Mouse (Mus musculus): ENCODE data around the gene Smim17. TPM values are rescaled to one million over a fixed set of nuclear protein-coding genes. Genes with fewer than 3 reads are reported as not detected.
A peak's percentile ranks its signal among the peaks of the same experiment; 100 is the strongest.
"Not testable (repeated sequence)": the region's sequence is repeated elsewhere in the genome, so short reads cannot be mapped to it uniquely, and the experiment has no call there.

Smim17 gene
- polyA plus RNA-seq, 1 experiment from 2014 or later: 0.61 TPM

DNA sequence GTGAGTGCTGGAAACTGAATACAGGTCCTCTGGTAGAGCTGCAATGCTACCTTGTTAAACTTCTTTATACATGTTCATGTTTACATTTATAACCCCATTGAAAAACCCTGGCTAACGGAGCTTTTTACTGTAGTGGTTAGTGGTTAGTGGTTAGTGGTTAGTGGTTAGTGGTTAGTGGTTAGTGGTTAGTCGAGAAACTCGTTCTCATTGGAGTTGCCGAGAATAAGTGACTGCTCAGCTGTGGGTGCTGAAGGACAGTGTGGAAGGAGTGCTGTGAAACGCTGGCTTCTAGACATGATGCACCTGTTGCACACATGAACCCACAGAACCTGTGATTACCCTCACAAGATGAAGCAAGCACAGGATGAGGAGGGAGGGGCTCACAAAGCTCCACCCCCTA lies 49.3 kb downstream of the Smim17 start:
- H3K4me1 ChIP-seq (ENCODE audit: insufficient read depth): no peaks in the 10 kb centered on the region
- no peak overlapping the region for H3K4me2 ChIP-seq
- no peak overlapping the region for H3K4me3 ChIP-seq (ENCODE audit: low read depth, low read length)
- H3K27me3 ChIP-seq (ENCODE audit: insufficient read depth, low read length): no peaks in the 10 kb centered on the region
- H3K27ac ChIP-seq (ENCODE audit: low read depth): no peak overlapping the region
- DNase-seq (no peak), ATAC-seq (ENCODE audit: insufficient read depth) (no peak)
- H3K36me3 ChIP-seq (ENCODE audit: insufficient read depth): no peaks in the 10 kb centered on the region
- H3K9me3 ChIP-seq (ENCODE audit: low read depth, low read length): no peaks in the 10 kb centered on the region
- TF ChIP-seq CTCF (IDR thresholded peaks at IDR 0.05; ENCODE audit: low read depth): no peak
- 80% methylated on average over 5 of the region's 5 CpGs for WGBS
- no peak overlapping the region for H3K9ac ChIP-seq

DNA sequence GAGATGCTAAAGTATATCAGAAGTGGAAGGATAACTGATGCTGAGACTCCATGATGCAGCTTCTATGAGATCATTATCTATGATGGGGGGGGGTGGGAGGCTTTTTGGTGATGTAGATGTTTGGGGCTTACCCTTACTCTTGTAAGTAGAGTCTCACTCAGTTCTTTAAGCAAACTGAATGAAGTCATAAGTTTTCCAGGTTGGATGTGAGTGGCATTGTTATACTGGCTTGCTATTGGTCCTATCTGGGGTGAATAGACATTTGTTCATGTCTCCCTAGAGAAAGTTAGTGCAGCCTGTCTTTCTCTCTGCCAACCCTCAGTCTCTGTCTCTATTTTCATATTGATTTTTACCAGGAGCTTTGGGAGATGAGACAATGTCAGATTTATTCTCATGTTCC lies 57.4 kb downstream of the Smim17 start, which contains the start of gene Olfr1336:
Gene Olfr1336 (plus strand): TSS at position 301 of the 400 bp plus-strand sequence.
- Histone ChIP-seq H3K9me3 (ENCODE audit: low read depth, low read length) (no peaks in the 10 kb centered on the region), H3K9ac (no peak within 1 kb of the TSS), H3K27me3 (ENCODE audit: insufficient read depth, low read length) (no peaks in the 10 kb centered on the region), H3K4me2 (no peak within 1 kb of the TSS), H3K4me1 (ENCODE audit: insufficient read depth) (no peaks in the 10 kb centered on the region), H3K4me3 (ENCODE audit: low read depth, low read length) (no peak within 1 kb of the TSS), H3K36me3 (ENCODE audit: insufficient read depth) (no peaks in the 10 kb centered on the region), H3K27ac (ENCODE audit: low read depth) (no peak within 1 kb of the TSS)
- TF ChIP-seq CTCF (IDR thresholded peaks at IDR 0.05; ENCODE audit: low read depth): no peak
- ATAC-seq (ENCODE audit: insufficient read depth): no peak
- no peak for DNase-seq

GRCm38 (mm10) chr7:6456399-6456798 lies 57.9 kb downstream of the Smim17 start:
- ATAC-seq (ENCODE audit: insufficient read depth) (no peak), DNase-seq (peak; percentile 42)
- Histone ChIP-seq H3K27ac (ENCODE audit: low read depth) (no peak overlapping the region), H3K4me1 (ENCODE audit: insufficient read depth) (no peaks in the 10 kb centered on the region), H3K36me3 (ENCODE audit: insufficient read depth) (no peaks in the 10 kb centered on the region), H3K4me3 (ENCODE audit: low read depth, low read length) (no peak overlapping the region), H3K27me3 (ENCODE audit: insufficient read depth, low read length) (no peaks in the 10 kb centered on the region), H3K4me2 (no peak overlapping the region), H3K9ac (no peak overlapping the region), H3K9me3 (ENCODE audit: low read depth, low read length) (no peaks in the 10 kb centered on the region)
- WGBS: 34% methylated on average over 3 of the region's 3 CpGs
- no peak for TF ChIP-seq CTCF (IDR thresholded peaks at IDR 0.05; ENCODE audit: low read depth)

- TF ChIP-seq CTCF (IDR thresholded peaks at IDR 0.05; ENCODE audit: low read depth): no peak
- H3K4me2 ChIP-seq: no peak within 1 kb of the TSS
- no peaks in the 10 kb centered on the region for H3K27me3 ChIP-seq (ENCODE audit: insufficient read depth, low read length)
- H3K9me3 ChIP-seq (ENCODE audit: low read depth, low read length): no peaks in the 10 kb centered on the region
- DNase-seq: no peak
- H3K9ac ChIP-seq: no peak within 1 kb of the TSS
- H3K27ac ChIP-seq (ENCODE audit: low read depth): no peak within 1 kb of the TSS
- H3K4me3 ChIP-seq (ENCODE audit: low read depth, low read length): no peak within 1 kb of the TSS
- H3K4me1 ChIP-seq (ENCODE audit: insufficient read depth): no peaks in the 10 kb centered on the region
- H3K36me3 ChIP-seq (ENCODE audit: insufficient read depth): no peaks in the 10 kb centered on the region
- ATAC-seq (ENCODE audit: insufficient read depth): no peak
These were observed 68.4 kb downstream of the Smim17 start, which contains the start of gene Olfr1346 for GRCm38 (mm10) chr7:6466951-6467350. Gene Olfr1346 (plus strand): TSS chr7:6467101.

- not testable (repeated sequence) for H3K4me3 ChIP-seq (ENCODE audit: low read depth, low read length); H3K4me1 ChIP-seq (ENCODE audit: insufficient read depth); H3K9me3 ChIP-seq (ENCODE audit: low read depth, low read length); H3K27ac ChIP-seq (ENCODE audit: low read depth); DNase-seq; H3K36me3 ChIP-seq (ENCODE audit: insufficient read depth); ATAC-seq (ENCODE audit: insufficient read depth); H3K9ac ChIP-seq; H3K27me3 ChIP-seq (ENCODE audit: insufficient read depth, low read length); H3K4me2 ChIP-seq
- 70% methylated on average over 2 of the region's 2 CpGs for WGBS
These were observed 79.1 kb downstream of the Smim17 start for GRCm38 (mm10) chr7:6477633-6478032.

Other genes with a start within 250 kb of the Smim17 start
- 12.7 and 14.9 TPM in 2 replicates for gene Zfp787, start 242.7 kb upstream of the Smim17 start, polyA plus RNA-seq (2014; fragmentation: Nextera tagmentation; extraction: Ambion mirVana)
- 57.3 TPM in 2 replicates for gene Zfp444, start 226.5 kb upstream of the Smim17 start, polyA plus RNA-seq (2014; fragmentation: Nextera tagmentation; extraction: Ambion mirVana)
- not detected in 2 replicates for gene Galp, start 201.6 kb upstream of the Smim17 start, polyA plus RNA-seq (2014; fragmentation: Nextera tagmentation; extraction: Ambion mirVana)
- gene Zscan5b, start 176.4 kb upstream of the Smim17 start, polyA plus RNA-seq (2014; fragmentation: Nextera tagmentation; extraction: Ambion mirVana): not detected in 2 replicates
- not detected in 2 replicates for gene Epp13, start 146.0 kb upstream of the Smim17 start, polyA plus RNA-seq (2014; fragmentation: Nextera tagmentation; extraction: Ambion mirVana)
- 5.8 and 6.0 TPM in 2 replicates for gene Zfp667, start 112.1 kb upstream of the Smim17 start, polyA plus RNA-seq (2014; fragmentation: Nextera tagmentation; extraction: Ambion mirVana)
- 5.3 and 6.6 TPM in 2 replicates for gene Zfp583, start 67.4 kb upstream of the Smim17 start, polyA plus RNA-seq (2014; fragmentation: Nextera tagmentation; extraction: Ambion mirVana)
- 1.2 and 1.6 TPM in 2 replicates for gene Gm3854, start 55.0 kb upstream of the Smim17 start, polyA plus RNA-seq (2014; fragmentation: Nextera tagmentation; extraction: Ambion mirVana)
- gene Zfp78, start 35.4 kb upstream of the Smim17 start, polyA plus RNA-seq (2014; fragmentation: Nextera tagmentation; extraction: Ambion mirVana): 2.1 and 2.7 TPM in 2 replicates
- gene Zfp28, start 15.4 kb upstream of the Smim17 start, polyA plus RNA-seq (2014; fragmentation: Nextera tagmentation; extraction: Ambion mirVana): 9.6 and 11.9 TPM in 2 replicates
- not detected in 2 replicates for gene Gm20715, start 11.6 kb downstream of the Smim17 start, polyA plus RNA-seq (2014; fragmentation: Nextera tagmentation; extraction: Ambion mirVana)
- gene Olfr1344, start 40.0 kb downstream of the Smim17 start, polyA plus RNA-seq (2014; fragmentation: Nextera tagmentation; extraction: Ambion mirVana): not detected in 2 replicates
- gene Olfr1336, start 57.5 kb downstream of the Smim17 start, polyA plus RNA-seq (2014; fragmentation: Nextera tagmentation; extraction: Ambion mirVana): not detected in 2 replicates
- not detected in 2 replicates for gene Olfr1346, start 68.4 kb downstream of the Smim17 start, polyA plus RNA-seq (2014; fragmentation: Nextera tagmentation; extraction: Ambion mirVana)
- not detected in 2 replicates for gene Olfr5, start 88.2 kb downstream of the Smim17 start, polyA plus RNA-seq (2014; fragmentation: Nextera tagmentation; extraction: Ambion mirVana)
- gene Olfr1347, start 101.0 kb downstream of the Smim17 start, polyA plus RNA-seq (2014; fragmentation: Nextera tagmentation; extraction: Ambion mirVana): not detected in 2 replicates
- gene Olfr1348, start 110.0 kb downstream of the Smim17 start, polyA plus RNA-seq (2014; fragmentation: Nextera tagmentation; extraction: Ambion mirVana): not detected in 2 replicates
- gene Olfr1349, start 124.2 kb downstream of the Smim17 start, polyA plus RNA-seq (2014; fragmentation: Nextera tagmentation; extraction: Ambion mirVana): not detected in 2 replicates
- gene Olfr1350, start 166.1 kb downstream of the Smim17 start, polyA plus RNA-seq (2014; fragmentation: Nextera tagmentation; extraction: Ambion mirVana): not detected in 2 replicates

Data from lung, embryonic 14.5 days (tissue).